Mouse (Mus musculus) large intestine, adult 2 months (tissue): ENCODE data around the gene Egfl6. TPM values are rescaled to one million over a fixed set of nuclear protein-coding genes. Genes with fewer than 3 reads are reported as not detected.
"Not testable (repeated sequence)": the region's sequence is repeated elsewhere in the genome, so short reads cannot be mapped to it uniquely, and the experiment has no call there.

Experiments
- DNase-seq: peaks from one replicate; pipeline ENCODE4 v3.0.0-alpha.2; 2012; ENCODE audit warnings: low read depth, low spot score
- WGBS: fragments of 180-500 bp; shearing (Covaris S2); methylation state at CpG from one replicate; pipeline ENCODE4 v1.1.7; 2018; 5-methylcytosine and 5-hydroxymethylcytosine counted together
- polyA plus RNA-seq: library from polyadenylated mRNA; depleted of rRNA; stranded (reverse); fragments of >200 nt; gene quantifications from 2 replicates; pipeline ENCODE4 v1.2.3, GENCODE M21; 2012

Egfl6 gene
- polyA plus RNA-seq, 1 experiment = 0.07 TPM

DNA sequence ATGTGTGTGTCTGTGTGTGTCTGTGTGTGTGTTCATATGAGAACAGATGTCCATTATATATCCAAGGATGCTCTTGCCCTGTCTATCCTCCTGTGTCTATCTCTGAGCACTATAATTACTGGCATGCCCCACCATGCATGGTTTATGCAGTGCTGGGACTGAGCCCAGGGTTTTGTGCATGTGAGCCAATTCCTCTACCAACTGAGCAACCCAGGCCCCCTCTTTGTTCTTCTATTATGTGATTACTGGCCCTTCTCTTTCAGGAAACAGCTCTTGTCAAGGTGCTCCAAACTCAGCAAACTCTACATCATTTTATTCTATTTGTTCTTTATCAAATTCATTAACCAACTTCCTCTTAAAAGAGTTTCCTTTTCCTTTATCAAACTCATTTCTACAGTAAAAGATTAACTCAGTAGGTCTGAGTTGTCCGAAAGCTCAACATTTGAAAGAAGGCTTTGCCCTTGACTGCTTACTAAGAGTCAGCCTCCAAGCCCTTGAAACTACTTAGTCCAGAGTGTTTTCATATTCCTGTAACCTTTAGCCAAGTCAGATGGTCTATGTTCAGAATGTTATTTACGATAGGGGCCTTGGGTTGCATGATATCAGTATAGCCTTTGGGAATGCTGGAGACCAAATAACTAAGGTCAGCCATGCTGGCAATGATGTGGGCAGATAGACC is 59.7 kb downstream of the Egfl6 start:
- 40% methylated on average over 2 of the region's 2 CpGs for WGBS
- no peak for DNase-seq

DNA sequence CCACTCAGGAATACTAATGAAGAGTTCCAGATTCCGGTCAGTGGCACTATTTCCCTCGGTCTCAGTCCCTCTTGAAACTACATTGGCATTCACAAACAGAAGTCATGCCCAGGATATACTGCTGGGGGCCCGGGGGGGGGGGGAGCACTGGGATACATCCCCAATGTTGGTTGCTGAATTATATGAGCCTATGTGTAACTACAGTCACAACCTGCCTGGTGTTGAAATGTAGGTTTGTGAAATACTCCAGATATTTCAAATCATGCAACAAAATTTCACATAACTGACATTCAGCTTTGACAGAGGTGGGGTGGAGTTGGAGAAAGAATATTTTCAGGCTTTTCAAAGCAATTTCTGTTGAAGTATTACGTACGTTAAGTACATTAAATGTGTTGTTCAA is 64.7 kb downstream of the Egfl6 start:
- DNase-seq = no peak
- WGBS = 78% methylated on average over 5 of the region's 5 CpGs

DNA sequence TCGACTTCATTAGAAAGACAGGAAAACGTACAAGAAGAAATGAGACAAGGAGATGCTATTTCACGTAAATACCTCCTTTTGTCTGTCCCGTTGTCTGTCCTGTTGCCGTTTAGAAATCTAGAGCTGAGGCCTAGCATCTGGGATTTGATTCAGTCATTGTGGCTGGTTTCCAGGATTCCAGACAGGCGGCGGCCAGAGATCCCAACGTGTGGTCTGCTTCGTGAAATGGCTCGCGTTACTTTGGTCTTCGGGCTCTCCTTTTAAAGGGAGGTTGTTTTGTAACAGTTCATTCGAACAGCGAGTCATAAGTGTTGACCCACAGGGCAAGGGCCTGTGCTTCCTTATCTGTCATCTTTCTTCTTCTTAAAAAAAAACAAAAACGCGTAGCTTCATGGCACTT is 67.2 kb downstream of the Egfl6 start, which contains the start of gene Tceanc:
Tceanc (minus strand) TSS at position 223 of the 400 bp plus-strand sequence.
- no peak for DNase-seq
- WGBS = 70% methylated on average over 16 of the region's 16 CpGs

DNA sequence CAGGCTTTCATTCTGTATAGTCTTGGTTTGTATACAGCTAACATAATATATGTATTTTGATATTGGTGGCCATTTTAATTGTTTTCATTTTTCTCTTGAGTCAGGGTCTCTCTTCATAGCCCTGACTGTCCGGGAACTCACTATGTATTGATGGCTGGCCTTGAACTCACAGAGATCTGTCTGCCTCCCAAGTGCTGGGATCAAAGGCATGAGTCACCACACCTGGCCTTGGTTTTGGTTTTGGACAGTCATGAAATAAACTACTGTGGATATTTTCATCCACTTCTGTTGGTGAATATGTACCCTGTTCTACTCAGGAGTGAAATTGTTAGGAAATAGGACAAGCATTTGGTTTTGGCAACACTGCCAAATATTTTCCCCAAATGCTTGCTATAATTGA is 68.9 kb downstream of the Egfl6 start:
- 92% methylated on average over 1 of the region's 1 CpGs for WGBS
- no peak for DNase-seq

DNA sequence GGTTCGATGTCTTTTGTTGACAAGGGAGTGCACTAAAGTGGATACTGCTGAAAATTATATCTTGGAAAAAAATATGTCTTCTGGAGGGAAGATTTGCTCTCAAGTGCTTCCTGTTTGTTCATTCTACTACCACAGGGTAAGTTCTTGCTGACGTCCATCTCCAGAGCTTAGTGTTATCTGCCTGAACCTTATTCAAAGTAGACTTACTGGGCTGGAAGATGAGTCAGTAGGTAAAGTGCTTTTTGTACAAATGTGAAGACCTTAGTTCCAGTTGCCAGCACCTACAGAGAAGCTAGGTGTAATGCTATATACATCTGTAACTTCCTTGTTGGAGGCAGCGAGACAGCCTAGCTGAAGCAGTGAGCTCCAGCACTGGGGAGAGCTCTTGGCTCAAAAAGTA is 69.6 kb downstream of the Egfl6 start:
- DNase-seq = no peak
- 89% methylated on average over 3 of the region's 3 CpGs for WGBS

DNA sequence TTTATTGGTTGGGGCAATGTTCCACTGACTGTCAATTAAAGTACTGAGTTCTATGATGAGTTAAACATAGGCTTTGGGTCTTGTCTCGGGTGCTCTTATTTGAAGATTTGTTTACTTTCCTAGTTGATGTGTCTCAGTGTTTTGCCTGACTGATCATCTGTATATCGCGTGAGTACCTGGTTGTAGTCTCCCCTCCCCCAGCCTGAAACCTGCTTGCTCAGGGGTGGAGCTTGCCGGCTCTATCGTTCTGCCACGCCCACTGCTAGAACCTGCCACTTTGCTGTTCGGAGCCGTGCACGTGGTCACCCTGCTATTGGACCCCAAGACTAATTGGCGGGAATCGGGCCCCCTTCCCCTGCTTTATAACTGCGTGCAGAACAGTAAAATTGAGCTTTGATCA is 71.5 kb downstream of the Egfl6 start:
- WGBS = 29% methylated on average over 12 of the region's 12 CpGs
- not testable (repeated sequence) for DNase-seq

DNA sequence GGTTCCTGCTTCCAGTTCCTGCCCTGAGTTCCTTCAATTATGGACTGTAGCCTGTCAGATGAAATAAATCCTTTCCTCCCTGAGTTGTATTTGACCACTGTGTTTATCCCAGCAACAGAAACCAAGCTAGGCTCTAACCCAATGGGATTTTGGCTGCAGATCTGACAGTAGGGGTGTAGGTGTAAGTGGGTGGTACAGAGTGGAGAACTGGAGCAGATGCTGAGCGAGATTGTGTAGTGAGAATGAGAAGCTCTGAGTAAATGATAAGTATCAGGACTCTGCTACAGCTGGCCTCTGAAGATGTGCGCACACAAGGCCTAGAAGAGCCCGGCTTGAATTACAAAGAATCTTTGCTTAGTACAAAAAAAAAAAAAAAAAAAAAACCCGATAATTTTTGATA is 73.4 kb downstream of the Egfl6 start:
- WGBS = 87% methylated on average over 4 of the region's 4 CpGs
- no peak for DNase-seq

DNA sequence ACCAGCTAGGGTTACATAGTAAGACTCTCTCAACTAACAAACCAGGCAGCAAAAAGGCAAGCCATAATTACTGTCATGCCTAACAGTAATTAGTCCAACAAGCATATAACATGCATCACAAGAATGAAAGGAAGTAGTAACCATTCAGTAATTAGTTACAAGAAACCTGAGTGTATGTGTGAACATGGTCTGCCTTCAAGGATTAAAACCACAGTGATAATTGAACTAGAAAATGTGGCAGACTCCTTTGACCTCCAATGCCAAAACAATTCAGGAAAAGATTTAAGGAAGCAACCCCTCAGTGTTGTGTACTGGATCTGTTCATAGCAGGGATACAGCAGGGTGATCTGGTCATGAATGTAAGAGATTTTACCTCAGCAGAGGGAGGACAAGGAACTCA is 74.4 kb downstream of the Egfl6 start:
- DNase-seq = no peak

DNA sequence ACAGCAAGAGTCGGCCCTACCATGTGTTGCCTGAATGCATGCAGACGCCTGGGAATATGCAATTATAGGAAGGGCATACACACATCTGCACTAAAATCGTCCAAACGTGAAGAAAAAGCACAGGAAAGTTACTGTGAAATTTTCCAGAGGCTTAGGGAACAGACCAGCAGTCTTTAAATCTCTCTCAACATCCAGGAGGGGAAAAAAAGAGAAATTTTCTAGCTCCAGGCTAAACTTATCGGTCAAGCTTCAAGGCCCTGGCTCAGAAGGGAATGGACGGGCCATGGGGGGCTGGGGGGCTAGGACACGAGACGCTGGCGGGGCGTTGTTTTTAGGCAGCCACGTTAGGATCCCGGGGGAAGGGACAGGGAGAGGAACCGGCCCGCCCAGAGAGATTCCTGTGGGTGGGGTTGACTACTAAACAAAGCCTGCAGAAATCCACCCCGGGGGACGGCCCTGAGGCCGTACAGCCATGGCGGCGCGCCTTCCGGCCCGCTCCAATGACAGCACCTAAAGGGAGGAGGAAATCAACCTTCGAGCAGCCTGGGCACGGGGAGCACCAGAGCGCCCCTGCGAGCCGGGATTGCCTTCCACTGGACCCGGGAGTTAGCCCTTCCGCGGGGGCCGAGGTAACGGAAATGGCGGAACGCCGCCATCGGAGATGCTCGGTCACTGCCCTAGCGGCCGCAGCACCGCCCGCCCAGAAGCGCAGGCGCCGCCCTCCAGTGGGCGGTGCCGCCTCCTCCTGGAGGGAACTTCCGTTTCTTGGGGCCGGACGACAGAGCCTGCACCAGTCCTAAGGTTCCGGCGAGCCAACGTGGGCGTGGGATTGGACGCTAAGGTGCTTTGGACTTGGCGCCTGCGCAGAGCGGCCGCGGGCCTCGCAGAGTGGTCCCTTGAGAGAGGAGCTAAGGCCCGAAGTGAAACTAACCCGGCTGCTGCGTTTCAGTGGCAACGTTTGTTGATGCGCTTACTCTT is 75.5 kb downstream of the Egfl6 start:
- 17% methylated on average over 63 of the region's 65 CpGs for WGBS
- DNase-seq = peak; percentile 61

DNA sequence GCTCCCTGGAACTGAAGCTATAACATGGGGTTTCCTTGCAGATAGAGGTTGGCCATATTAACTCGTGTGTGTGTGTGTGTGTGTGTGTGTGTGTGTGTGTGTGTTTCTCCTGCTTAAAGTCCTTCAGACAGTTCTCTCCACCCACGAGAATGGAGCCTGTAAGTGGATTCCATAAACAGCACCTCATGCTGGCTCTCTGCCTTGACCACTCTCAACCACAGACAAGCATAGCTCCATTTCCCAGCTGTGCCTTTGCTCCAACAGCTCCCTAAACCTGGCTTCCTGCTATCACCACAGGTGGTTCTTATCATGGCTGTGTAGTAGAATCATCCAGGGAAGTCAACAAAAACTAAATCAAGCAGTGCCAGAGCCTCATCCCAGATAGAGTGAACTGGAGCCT is 81.1 kb downstream of the Egfl6 start:
- DNase-seq = no peak
- WGBS = 53% methylated on average over 2 of the region's 2 CpGs

DNA sequence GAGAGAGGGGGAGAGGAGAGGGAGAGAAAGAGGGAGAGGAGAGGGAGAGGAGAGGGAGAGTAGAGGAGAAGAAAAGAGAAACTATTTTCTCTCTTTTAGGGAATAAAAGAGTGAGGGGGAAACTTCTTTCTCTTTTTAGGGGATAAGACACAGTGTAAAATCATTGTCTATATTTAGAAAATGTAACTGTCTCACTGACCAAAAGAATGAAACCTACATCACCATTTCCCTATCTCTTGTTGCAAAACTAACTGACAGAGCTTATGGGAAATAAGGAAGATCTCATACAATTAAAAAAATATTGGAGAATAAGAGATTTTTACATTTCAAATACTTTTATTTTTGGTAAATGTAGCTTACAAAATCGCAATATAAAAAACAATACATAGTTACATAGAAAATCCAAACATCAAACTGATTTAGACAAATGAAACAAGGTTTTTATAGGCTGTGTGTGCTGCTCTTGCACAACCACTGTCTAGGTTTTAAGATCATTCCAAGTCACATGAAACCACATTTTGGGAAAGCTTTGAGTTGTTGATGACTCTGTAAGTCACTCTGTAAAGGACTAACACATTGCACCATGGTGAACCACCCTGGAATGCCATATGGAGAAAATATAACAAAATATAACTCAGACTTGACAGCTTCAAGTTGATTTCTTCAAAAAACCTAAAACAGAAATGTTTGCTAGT is 85.9 kb downstream of the Egfl6 start:
- 63% methylated on average over 1 of the region's 1 CpGs for WGBS
- DNase-seq = no peak

DNA sequence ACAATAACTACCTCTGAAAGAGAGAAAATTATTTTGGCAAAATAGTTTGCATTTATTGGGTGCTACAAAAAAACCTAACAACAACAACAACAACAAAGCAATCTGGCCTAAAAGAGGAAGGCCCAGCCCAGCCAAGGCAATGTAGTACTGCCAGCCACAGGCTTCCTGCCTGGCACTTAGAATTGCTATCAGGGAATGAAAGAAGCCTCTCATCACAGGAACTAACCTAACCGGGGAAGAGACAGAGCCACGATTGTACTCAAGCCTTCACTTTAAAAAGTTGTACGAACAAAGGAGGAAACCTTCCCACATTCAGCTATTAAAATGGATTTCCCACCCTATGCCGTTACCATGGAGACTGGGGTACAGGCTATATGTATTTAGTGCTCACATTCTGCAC is 87.7 kb downstream of the Egfl6 start:
- DNase-seq = no peak
- WGBS = 71% methylated on average over 4 of the region's 4 CpGs

DNA sequence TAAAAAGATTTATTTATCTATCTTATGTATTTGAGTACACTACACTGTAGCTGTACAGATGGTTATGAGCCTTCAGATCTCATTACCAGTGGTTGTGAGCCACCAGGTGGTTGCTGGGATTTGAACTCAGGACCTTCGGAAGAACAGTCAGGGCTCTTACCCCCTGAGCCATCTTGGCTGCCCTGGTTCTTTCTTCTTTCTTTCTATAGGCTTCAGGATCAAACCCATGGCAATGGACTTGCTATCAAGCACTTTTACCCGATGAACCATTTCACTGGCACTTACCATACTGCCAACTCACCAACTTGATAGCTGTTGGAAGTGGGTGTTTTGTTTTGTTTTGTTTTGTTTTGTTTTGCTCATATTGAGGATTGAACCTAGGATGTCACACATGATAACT is 90.5 kb downstream of the Egfl6 start:
- WGBS = 95% methylated on average over 2 of the region's 2 CpGs
- DNase-seq = no peak

DNA sequence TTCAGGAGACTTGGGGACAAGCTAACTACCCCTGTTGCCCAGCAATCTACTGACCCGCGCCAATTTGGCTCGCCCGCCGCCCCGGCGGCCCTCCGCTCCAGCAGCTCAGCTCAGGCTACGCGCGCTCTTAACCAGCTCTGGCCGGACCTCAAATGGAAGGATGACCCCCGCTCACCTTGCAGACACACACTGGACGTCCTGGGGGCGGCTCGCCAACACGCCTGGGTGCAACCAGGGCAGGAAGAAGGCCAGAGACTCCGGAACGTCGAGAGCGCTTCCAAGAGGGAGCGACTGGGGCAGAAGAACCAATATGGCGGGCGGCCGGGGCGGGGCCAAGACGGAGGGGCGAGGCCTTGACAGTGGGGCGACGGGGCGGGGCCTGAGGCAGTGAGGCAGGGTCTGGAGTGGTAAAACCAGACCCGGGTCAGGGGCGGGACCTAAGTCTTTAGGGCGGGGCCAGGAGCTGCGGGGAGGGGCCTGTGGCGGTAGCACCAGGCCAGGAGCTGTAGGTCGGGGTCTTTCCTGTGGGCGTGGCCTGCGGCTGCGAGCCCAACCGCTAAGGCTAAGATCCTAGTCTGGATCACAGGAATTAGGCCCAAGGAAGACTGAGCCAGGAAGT is 106.0 kb downstream of the Egfl6 start, which contains the start of gene Rab9:
Rab9 (minus strand) TSS at position 503 of the 619 bp plus-strand sequence.
- WGBS = 14% methylated on average over 41 of the region's 41 CpGs
- no peak for DNase-seq

DNA sequence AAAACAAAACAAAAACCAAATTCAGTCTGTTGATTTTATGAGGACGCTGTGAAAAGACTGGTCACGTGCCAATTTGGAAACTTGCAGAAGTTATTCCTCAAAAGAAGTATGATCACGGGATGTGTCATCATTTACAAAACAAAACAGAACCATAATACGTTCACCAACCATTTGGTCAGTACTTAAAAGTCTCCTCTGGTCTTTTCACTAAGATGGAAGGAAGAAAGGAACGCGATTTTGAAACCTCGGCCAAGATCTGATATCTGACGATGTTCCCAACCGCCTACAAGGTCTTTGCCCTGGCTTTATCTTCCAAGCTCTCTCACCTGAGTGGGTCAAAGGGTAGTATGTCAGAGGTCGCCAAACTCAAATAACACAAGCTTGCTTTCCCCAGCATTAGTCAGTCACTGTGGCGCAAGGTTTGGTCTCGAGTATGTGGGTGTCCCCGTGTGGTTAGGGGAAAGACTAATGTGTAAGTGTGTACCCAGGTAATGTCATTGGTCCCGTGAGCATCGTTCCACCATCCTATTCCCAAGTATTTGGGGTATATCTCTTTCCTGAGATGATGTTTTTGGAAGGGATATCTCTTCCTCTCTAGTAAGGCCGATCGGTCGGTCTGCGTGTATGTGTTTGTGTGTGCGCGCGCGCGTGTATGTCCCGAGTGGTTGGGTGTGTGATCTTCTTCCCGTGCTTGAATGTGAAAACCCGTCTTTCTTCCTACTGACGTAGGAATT is 106.7 kb downstream of the Egfl6 start:
- DNase-seq = no peak

DNA sequence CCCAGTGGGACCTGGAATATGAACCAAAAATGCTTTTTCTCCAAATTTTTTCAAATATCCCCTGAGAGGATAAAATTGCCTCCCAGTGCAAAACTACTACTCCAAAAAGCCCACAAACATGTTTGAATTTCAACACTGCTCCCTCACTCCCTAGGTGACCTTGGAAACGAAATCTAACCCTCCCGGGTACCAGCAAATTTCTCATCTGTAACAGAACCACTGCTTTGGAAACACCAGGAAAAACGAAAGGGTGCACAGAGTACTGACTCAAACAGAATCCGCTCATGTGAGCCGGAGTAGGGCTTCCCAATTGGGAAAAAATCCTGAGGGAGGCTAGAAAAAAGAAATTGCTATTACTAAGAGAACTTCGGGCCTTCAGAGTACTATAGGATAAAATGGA is 108.1 kb downstream of the Egfl6 start:
- DNase-seq = no peak
- 47% methylated on average over 6 of the region's 6 CpGs for WGBS

More for the DNA sequence above, 106.7 kb downstream of the Egfl6 start:
- WGBS = 23% methylated on average over 28 of the region's 28 CpGs
